Mouse (Mus musculus): ENCODE measurements at regions not wholly inside any gene's neighbourhood (a gene's known extent, or its start where the extent isn't known, plus 50 kb on each side); places are given as distances from the start of the nearest gene placed in this dataset.

- H3K4me2 ChIP-seq (ENCODE audit: low read depth), result no peak overlapping the region
- H3K4me3 ChIP-seq (ENCODE audit: low read depth, low read length), result no peak overlapping the region
- no peaks in the 10 kb centered on the region for H3K9me3 ChIP-seq (ENCODE audit: low read length)
- H3K4me1 ChIP-seq (ENCODE audit: insufficient read depth), result no peaks in the 10 kb centered on the region
- DNase-seq (no peak), ATAC-seq (no peak)
- no peaks in the 10 kb centered on the region for H3K36me3 ChIP-seq (ENCODE audit: insufficient read depth)
- 17% methylated on average over 3 of the region's 3 CpGs for WGBS
- H3K27me3 ChIP-seq (ENCODE audit: insufficient read depth, low read length), result no peaks in the 10 kb centered on the region
- H3K27ac ChIP-seq (ENCODE audit: low read depth, low read length), result no peak overlapping the region
- no peak overlapping the region for H3K9ac ChIP-seq
- no peak for TF ChIP-seq CTCF (IDR thresholded peaks at IDR 0.05; ENCODE audit: low read depth)
Measured at GRCm38 (mm10) chr1:57218616-57219015, 158.8 kb upstream of the 1700066M21Rik start.

GRCm38 (mm10) chr1:57224425-57225104, 152.9 kb upstream of the 1700066M21Rik start:
- no peaks in the 10 kb centered on the region for H3K9me3 ChIP-seq (ENCODE audit: low read length)
- peak; percentile 94 for ATAC-seq
- no peaks in the 10 kb centered on the region for H3K27me3 ChIP-seq (ENCODE audit: insufficient read depth, low read length)
- no peak for TF ChIP-seq CTCF (IDR thresholded peaks at IDR 0.05; ENCODE audit: low read depth)
- H3K36me3 ChIP-seq (ENCODE audit: insufficient read depth), result no peaks in the 10 kb centered on the region
- peak overlapping the region; percentile 57 for H3K27ac ChIP-seq (ENCODE audit: low read depth, low read length)
- 0 out of 2 replicates have a peak overlapping the region, but pooled peaks have one; percentile 2 for H3K4me3 ChIP-seq (ENCODE audit: low read depth, low read length)
- DNase-seq, result peak; percentile 86
- peak overlapping the region; percentile 30 for H3K4me2 ChIP-seq (ENCODE audit: low read depth)
- no peaks in the 10 kb centered on the region for H3K4me1 ChIP-seq (ENCODE audit: insufficient read depth)
- no peak overlapping the region for H3K9ac ChIP-seq
- 29% methylated on average over 10 of the region's 10 CpGs for WGBS

GRCm38 (mm10) chr1:57243607-57244408, 133.6 kb upstream of the 1700066M21Rik start:
- Histone ChIP-seq H3K27me3 (ENCODE audit: insufficient read depth, low read length) (no peaks in the 10 kb centered on the region), H3K4me3 (ENCODE audit: low read depth, low read length) (no peak overlapping the region), H3K9me3 (ENCODE audit: low read length) (no peaks in the 10 kb centered on the region), H3K4me1 (ENCODE audit: insufficient read depth) (no peaks in the 10 kb centered on the region), H3K4me2 (ENCODE audit: low read depth) (no peak overlapping the region), H3K9ac (no peak overlapping the region), H3K36me3 (ENCODE audit: insufficient read depth) (no peaks in the 10 kb centered on the region), H3K27ac (ENCODE audit: low read depth, low read length) (no peak overlapping the region)
- no peak for TF ChIP-seq CTCF (IDR thresholded peaks at IDR 0.05; ENCODE audit: low read depth)
- no peak for ATAC-seq
- whole genome bisulfite sequencing, result 38% methylated on average over 6 of the region's 6 CpGs
- no peak for DNase-seq

DNA sequence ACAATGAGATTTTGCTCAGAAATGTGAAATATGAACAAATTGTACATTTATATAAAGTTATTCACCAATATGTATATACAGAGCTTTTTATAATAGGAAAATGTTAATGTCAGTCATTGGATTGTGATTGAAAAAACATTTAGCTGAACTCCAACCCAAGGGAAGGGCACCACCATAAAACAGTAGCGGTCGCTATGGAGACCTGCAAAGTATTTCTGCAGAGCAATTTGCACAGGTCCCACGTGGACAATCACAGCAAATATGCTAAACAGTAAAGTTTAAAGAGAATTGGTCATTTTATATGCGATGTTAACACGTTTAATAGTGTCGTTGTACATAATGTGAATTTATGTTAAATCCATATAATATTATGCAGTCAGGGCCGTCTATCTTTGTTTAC, 117.8 kb upstream of the 1700066M21Rik start:
- H3K9me3 ChIP-seq (ENCODE audit: low read length), result no peaks in the 10 kb centered on the region
- TF ChIP-seq CTCF (IDR thresholded peaks at IDR 0.05; ENCODE audit: low read depth), result no peak
- 52% methylated on average over 7 of the region's 7 CpGs for WGBS
- no peaks in the 10 kb centered on the region for H3K27me3 ChIP-seq (ENCODE audit: insufficient read depth, low read length)
- no peak overlapping the region for H3K27ac ChIP-seq (ENCODE audit: low read depth, low read length)
- H3K4me2 ChIP-seq (ENCODE audit: low read depth), result no peak overlapping the region
- H3K36me3 ChIP-seq (ENCODE audit: insufficient read depth), result no peaks in the 10 kb centered on the region
- no peak overlapping the region for H3K9ac ChIP-seq
- H3K4me3 ChIP-seq (ENCODE audit: low read depth, low read length), result no peak overlapping the region
- ATAC-seq, result no peak
- no peaks in the 10 kb centered on the region for H3K4me1 ChIP-seq (ENCODE audit: insufficient read depth)
- no peak for DNase-seq

DNA sequence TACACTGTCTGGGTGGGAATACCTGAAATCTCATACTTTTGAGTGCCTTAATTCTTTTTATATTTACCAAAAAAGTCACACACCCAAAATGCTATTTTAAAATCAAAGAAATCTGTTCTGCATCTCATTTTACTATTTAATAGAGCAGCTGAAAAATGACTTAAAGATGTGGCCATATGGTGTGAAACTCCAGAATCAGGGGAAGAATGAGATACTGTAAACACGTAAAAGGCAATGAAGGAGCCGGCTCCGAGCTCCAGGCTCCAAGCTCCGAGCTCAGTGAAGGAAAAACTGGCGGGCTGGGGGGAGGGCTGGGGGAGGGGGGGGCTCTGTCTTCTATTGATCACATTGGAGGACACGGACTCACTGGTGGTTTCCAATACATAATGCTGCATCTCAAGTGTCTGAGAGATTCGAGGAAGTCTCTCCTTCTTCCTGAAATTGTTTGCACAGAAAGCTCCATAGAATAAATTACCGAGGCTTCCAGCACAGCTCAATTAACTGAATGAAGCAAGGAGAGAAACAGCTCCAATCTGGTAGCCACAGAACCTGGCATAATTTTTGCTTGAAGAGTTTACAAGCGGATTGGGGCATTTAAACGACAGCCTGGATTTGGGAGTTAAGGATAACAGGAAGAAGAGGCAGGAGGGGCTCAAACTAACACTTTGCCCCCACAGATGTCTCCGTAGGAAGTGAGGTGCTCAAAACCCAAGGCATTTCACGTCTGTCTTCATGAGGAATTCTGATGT, 112.2 kb upstream of the 1700066M21Rik start:
- 0 out of 2 replicates have a peak, but pooled peaks cover 2% of the 10 kb centered on the region for H3K4me1 ChIP-seq (ENCODE audit: insufficient read depth)
- H3K9me3 ChIP-seq (ENCODE audit: low read length), result no peaks in the 10 kb centered on the region
- no peak overlapping the region for H3K9ac ChIP-seq
- peak overlapping the region; percentile 18 for H3K4me3 ChIP-seq (ENCODE audit: low read depth, low read length)
- peak overlapping the region; percentile 77 for H3K27ac ChIP-seq (ENCODE audit: low read depth, low read length)
- H3K36me3 ChIP-seq (ENCODE audit: insufficient read depth), result no peaks in the 10 kb centered on the region
- 17% methylated on average over 12 of the region's 12 CpGs for WGBS
- H3K4me2 ChIP-seq (ENCODE audit: low read depth), result peak overlapping the region; percentile 20; the same call in 1 of the 2 replicates
- TF ChIP-seq CTCF (IDR thresholded peaks at IDR 0.05; ENCODE audit: low read depth), result no peak
- ATAC-seq, result peak; percentile 83
- peak; percentile 72 for DNase-seq
- no peaks in the 10 kb centered on the region for H3K27me3 ChIP-seq (ENCODE audit: insufficient read depth, low read length)

GRCm38 (mm10) chr1:57266695-57267094, 110.7 kb upstream of the 1700066M21Rik start:
- TF ChIP-seq CTCF (IDR thresholded peaks at IDR 0.05; ENCODE audit: low read depth), result no peak
- Histone ChIP-seq H3K9ac (no peak overlapping the region), H3K4me2 (ENCODE audit: low read depth) (no peak overlapping the region), H3K4me1 (ENCODE audit: insufficient read depth) (0 out of 2 replicates have a peak, but pooled peaks cover 2% of the 10 kb centered on the region), H3K36me3 (ENCODE audit: insufficient read depth) (no peaks in the 10 kb centered on the region), H3K4me3 (ENCODE audit: low read depth, low read length) (no peak overlapping the region), H3K27ac (ENCODE audit: low read depth, low read length) (peak overlapping the region; percentile 77; the same call in 1 of the 2 replicates), H3K9me3 (ENCODE audit: low read length) (no peaks in the 10 kb centered on the region), H3K27me3 (ENCODE audit: insufficient read depth, low read length) (no peaks in the 10 kb centered on the region)
- DNase-seq (peak; percentile 17), ATAC-seq (no peak)
- WGBS, result 28% methylated on average over 4 of the region's 4 CpGs
